Mouse (Mus musculus): ENCODE data around the gene Akap7.
A peak's percentile ranks its signal among the peaks of the same experiment; 100 is the strongest.

The Akap7 gene

DNA sequence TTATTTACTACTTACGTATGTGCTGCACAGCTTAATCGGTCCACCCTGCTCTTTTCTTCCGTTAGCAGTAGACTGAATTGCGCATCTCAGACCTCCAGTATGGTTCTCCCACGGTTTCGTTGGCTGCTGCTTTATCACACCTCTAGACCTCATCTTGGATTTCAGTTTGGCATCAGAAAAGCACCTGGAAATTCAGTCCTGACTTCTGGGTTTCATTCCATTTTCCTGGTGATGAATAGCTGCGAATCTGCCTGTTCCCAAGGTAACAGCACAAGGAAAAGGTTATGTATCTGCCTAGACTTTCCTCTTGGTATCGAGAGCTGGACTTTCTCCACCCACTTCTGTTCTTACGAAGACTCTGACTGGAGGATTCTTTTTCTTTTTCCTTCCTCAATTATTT, at the start of gene Akap7:
Gene Akap7 (minus strand): TSS at position 101 of the 400 bp plus-strand sequence.
- DNase-seq, result no peak

DNA sequence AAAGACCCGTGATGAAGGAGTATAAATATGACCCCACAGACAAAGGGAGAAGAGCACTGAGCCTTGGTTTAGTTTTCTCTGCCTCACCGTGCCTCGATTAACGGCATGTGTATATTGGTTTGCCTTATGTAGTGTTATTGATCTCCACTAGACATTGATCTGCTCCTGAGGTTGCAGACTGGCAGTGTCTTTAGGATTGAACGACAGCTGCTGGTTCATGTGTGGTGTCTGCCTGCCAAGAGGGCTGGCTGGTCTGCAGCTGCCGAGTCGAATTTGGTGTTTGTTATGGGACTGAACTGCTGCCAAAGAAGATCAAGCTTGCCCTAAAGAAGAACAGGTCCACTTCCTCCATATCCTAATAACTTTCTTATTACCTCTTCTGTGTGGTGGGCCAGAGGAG, 46.7 kb upstream of the Akap7 start:
- DNase-seq, result no peak

GRCm38 (mm10) chr10:25353941-25354340, 46.3 kb upstream of the Akap7 start:
- DNase-seq, result no peak

DNA sequence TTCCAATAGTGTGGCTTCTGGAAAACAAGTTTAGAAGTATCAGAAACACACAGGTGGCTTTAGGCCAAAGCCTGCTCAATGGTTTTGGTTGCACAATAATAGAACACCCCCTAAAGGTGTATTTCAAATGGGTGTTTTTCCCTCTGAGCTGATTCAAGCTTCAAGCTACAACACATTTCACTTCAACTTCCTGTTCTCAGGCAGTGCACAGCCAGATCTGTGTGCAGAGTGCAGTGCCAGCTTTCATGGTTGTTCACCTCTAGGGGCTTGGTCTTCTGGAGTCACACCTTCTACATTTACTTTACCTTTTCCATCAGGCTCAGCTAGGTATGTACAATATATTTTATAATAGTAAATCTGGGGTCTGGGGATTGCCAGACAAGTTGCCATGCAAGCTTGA, 35.1 kb upstream of the Akap7 start:
- DNase-seq, result no peak

GRCm38 (mm10) chr10:25340675-25341074, 33.0 kb upstream of the Akap7 start:
- no peak for DNase-seq

GRCm38 (mm10) chr10:25333390-25334079, 25.9 kb upstream of the Akap7 start:
- DNase-seq, result no peak

- peak; percentile 36 for DNase-seq
These were observed 23.8 kb upstream of the Akap7 start for GRCm38 (mm10) chr10:25331321-25332049.

DNA sequence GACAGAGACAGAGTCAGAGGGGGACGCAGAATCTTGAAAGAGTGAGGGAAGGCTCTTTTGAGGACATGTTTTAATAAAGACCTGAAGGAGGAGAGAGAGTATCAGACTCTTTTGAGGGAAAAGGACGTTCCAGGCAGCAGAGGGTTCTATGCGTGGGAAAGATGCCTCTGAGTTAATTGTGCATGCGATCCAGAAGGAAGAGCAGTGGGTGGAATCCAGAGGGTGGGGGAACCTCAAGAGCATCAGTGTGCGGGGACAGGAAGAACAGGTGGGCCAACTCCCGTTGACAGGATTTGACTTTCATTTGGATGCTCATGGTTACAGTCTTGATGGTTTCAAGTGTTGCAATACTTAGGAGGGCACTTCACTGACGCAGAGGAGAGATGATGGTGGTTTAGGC, 22.4 kb upstream of the Akap7 start:
- no peak for DNase-seq

GRCm38 (mm10) chr10:25327511-25327910, 19.8 kb upstream of the Akap7 start:
- no peak for DNase-seq

- peak; percentile 75 for DNase-seq
These were observed 18.0 kb upstream of the Akap7 start for GRCm38 (mm10) chr10:25325690-25326089.

- no peak for DNase-seq
These were observed 13.5 kb upstream of the Akap7 start for GRCm38 (mm10) chr10:25321198-25321597.

DNA sequence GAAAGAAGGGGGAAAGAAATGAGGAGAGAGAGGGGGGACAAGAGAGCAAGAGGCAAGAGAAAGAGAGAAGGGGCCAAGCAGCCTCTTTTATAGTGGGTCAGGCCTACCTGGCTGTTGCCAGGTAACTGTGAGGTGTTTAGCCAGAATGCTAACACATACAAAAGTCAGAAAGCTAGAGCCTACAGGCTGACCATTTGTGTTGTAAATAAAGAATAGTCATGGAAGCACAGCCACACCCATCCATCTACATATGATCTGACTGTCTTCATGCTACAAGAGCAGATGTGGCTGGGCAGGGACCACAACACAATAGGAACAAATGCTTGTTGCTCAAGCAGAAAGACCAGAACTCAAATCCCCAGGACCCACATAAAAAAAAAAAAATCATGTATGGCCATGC, 11.9 kb upstream of the Akap7 start:
- DNase-seq, result no peak

GRCm38 (mm10) chr10:25318405-25318804, 10.7 kb upstream of the Akap7 start:
- no peak for DNase-seq

GRCm38 (mm10) chr10:25317665-25318064, 10.0 kb upstream of the Akap7 start:
- DNase-seq, result no peak

DNA sequence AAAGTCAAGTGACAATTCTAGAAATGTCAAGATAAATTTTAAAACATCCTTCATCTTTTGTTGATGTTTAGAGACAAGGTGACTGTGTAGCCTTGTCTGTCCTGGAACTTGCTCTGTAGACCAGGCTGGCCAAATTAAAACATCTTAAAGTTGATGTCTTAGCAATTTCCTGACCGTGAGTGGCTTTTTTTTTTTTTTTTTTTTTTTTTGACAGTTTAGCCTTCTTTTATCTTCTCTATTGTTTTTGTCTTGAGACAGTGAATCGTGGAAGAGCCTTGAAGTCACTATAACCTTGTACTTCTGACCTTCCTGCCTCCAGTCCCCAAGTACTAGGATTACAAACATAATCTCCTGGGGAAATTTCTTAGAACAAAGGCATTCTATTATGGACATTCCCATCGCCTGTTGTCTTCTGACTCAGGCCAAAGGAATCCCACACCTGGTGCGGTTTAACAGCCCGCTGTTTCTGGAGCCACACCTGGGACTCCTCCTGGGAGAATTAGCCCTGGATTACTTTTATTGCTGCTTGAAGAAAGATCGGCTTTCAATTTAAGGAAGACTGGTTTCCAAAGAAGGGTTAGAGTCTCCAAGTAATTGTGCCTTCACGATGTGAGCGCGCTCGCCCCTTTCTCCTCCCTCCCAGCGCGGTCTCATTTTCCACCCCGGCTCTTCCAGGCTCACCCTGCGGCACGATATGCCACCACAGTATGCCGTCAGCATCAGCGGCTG, 6.3 kb upstream of the Akap7 start:
- no peak for DNase-seq

GRCm38 (mm10) chr10:25311554-25312212, 4.0 kb upstream of the Akap7 start:
- no peak for DNase-seq

DNA sequence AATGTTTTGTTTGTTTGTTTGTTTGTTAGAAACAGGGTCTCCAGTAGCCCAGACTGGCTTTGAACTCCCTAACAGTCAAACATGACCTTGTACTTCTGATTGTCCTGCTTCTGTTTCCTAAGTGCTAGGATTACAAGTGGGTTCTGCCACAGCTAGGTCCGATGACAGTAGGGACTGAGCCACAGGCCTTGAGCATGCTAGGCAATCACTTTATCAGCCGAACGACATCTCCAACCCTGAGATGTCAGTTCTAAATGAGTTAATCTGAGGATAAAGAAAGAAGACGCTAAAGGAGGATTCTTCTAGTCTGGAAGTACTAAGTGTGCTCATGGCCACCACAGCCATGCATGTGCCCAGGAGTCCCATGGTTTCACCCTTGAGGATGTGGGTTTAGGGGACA, 3.1 kb upstream of the Akap7 start:
- DNase-seq, result no peak

GRCm38 (mm10) chr10:25309996-25310395, 2.3 kb upstream of the Akap7 start:
- DNase-seq, result no peak

DNA sequence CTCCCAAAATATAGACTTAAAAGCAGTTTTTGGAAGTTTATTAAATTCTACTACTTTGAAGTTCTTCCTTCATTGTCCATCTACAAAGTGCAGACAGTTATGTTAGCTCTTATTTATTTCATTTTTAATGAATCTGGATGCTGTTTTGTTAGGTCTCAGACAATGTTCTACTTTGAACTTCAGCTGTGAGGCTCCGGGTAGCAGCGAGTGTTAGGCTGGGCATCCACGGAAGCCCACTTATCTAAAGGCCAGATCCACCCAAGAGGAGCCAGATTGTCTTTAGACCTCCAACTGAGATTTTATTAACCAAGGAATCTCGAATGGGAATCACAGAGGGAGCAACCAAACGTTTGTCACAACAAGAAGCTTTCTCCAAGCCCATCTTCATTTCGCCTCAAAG, 2.5 kb downstream of the Akap7 start:
- no peak for DNase-seq

DNA sequence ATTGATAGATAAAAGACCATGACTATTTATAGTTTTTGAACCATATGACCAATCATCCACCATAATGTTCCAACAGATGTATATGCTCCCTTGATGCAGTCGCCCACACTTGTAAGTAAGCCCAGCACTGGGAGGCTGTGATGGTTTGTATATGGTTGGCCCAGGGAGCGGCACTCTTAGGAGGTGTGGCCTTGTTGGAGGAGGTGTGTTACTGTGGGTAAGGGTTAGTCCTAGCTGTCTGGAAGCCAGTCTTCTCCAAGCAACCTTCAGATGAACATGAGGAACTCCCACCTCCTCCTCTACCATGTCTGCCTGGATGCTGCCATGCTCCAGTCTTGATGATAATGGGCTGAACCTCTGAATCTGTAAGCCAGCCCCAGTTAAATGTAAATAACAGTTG, 3.1 kb downstream of the Akap7 start:
- DNase-seq, result no peak

GRCm38 (mm10) chr10:25299031-25299529, 8.6 kb downstream of the Akap7 start:
- no peak for DNase-seq

GRCm38 (mm10) chr10:25298264-25298671, 9.4 kb downstream of the Akap7 start:
- DNase-seq, result peak; percentile 27

- DNase-seq, result no peak
These were observed 9.9 kb downstream of the Akap7 start for GRCm38 (mm10) chr10:25297666-25298263.

Measured in lung, postnatal 10 days (tissue).